Mouse (Mus musculus) intestine, embryonic 14.5 days (tissue): ENCODE results near the gene Nedd8. TPM values are rescaled to one million over a fixed set of nuclear protein-coding genes. Genes with fewer than 3 reads are reported as not detected.
A peak's percentile ranks its signal among the peaks of the same experiment; 100 is the strongest.

Source experiments
- ATAC-seq: fragments of 200-750 bp; cut with Nextera tagmentation; replicated peaks from 2 replicates; pipeline ENCODE4 v1.8.0; 2017; ENCODE audit warnings: low read depth, moderate number of reproducible peaks, moderate TSS enrichment, moderate library complexity; ENCODE audit not compliant: low FRiP score, low TSS enrichment
- DNase-seq: peaks from one replicate; pipeline ENCODE4 v3.0.0-alpha.2; 2018; ENCODE audit warnings: low spot score
- H3K27ac ChIP-seq: fragments of 300-500 bp; sonication (generic); 2 replicates; pipeline ENCODE4 v1.5.1; 2014; ENCODE audit warnings: low read depth, mild to moderate bottlenecking, control low read depth
- H3K27me3 ChIP-seq: fragments of 300-500 bp; sonication (generic); replicated peaks from 2 replicates; pipeline ENCODE4 v1.6.1; 2014; ENCODE audit warnings: low read length, control low read depth; ENCODE audit not compliant: control insufficient read depth, insufficient read depth
- H3K36me3 ChIP-seq: fragments of 300-500 bp; sonication (generic); 2 replicates; pipeline ENCODE4 v1.6.1; 2014; ENCODE audit warnings: low read length, control low read depth; ENCODE audit not compliant: control insufficient read depth, insufficient read depth
- H3K4me1 ChIP-seq: fragments of 300-500 bp; sonication (generic); replicated peaks from 2 replicates; pipeline ENCODE4 v1.6.1; 2014; ENCODE audit warnings: low read length, control low read depth, mixed read lengths; ENCODE audit not compliant: control insufficient read depth, insufficient read depth
- H3K4me2 ChIP-seq: fragments of 300-500 bp; sonication (generic); 2 replicates; pipeline ENCODE4 v1.6.1; 2014; ENCODE audit warnings: low read length
- H3K4me3 ChIP-seq: fragments of 300-500 bp; sonication (generic); 2 replicates; pipeline ENCODE4 v1.5.1; 2014; ENCODE audit warnings: low read depth, low read length, control low read depth, mixed read lengths
- H3K9ac ChIP-seq: fragments of 300-500 bp; sonication (generic); 2 replicates; pipeline ENCODE4 v1.6.1; 2014; ENCODE audit warnings: mild to moderate bottlenecking, low read length
- H3K9me3 ChIP-seq: fragments of 300-500 bp; sonication (generic); 2 replicates; pipeline ENCODE4 v1.6.1; 2016; ENCODE audit warnings: low read length, control low read depth; ENCODE audit not compliant: control insufficient read depth
- WGBS: fragments of 180-500 bp; shearing (Covaris S2); extraction: QIAGEN DNeasy Blood & Tissue Kit; methylation state at CpG from one replicate; pipeline ENCODE4 v1.1.7; 2014; 5-methylcytosine and 5-hydroxymethylcytosine counted together
- polyA plus RNA-seq: library from polyadenylated mRNA; unstranded; fragments of >200 nt; fragmentation: Nextera tagmentation; extraction: Ambion mirVana; gene quantifications from 2 replicates; pipeline ENCODE4 v1.2.1, GENCODE M21; 2014

The Nedd8 gene
- polyA plus RNA-seq = 547 and 563 TPM in 2 replicates

GRCm38 (mm10) chr14:55671833-55672740 lies at the start of gene Nedd8, which contains the start of gene Gmpr2:
TSS of gene Nedd8 (minus strand) at chr14:55672124.
TSS of gene Gmpr2 (plus strand) at chr14:55671941.
- ATAC-seq = peak; percentile 95
- under 1% methylated on average over 38 of the region's 38 CpGs for WGBS

GRCm38 (mm10) chr14:55721076-55721475 lies 49.2 kb upstream of the Nedd8 start:
- H3K4me3 ChIP-seq = peak overlapping the region; percentile 83
- H3K4me1 ChIP-seq = peaks cover 3% of the 10 kb centered on the region; the same call in 1 of the 2 replicates
- H3K36me3 ChIP-seq = peaks cover 34% of the 10 kb centered on the region
- no peaks in the 10 kb centered on the region for H3K9me3 ChIP-seq
- H3K27me3 ChIP-seq = no peaks in the 10 kb centered on the region
- H3K27ac ChIP-seq = no peak overlapping the region
- WGBS = 71% methylated on average over 6 of the region's 6 CpGs
- no peak for DNase-seq
- peak overlapping the region; percentile 61 for H3K4me2 ChIP-seq
- H3K9ac ChIP-seq = peak overlapping the region; percentile 73
- no peak for ATAC-seq

More at GRCm38 (mm10) chr14:55671833-55672740, at the start of gene Nedd8, which contains the start of gene Gmpr2:
- H3K9ac ChIP-seq = peak within 1 kb of the TSS; percentile 80
- peak within 1 kb of the TSS; percentile 73 for H3K27ac ChIP-seq
- peak; percentile 98 for DNase-seq
- H3K9me3 ChIP-seq = no peaks in the 10 kb centered on the region
- peaks cover 38% of the 10 kb centered on the region for H3K36me3 ChIP-seq
- peak within 1 kb of the TSS; percentile 96 for H3K4me2 ChIP-seq
- peak within 1 kb of the TSS; percentile 96 for H3K4me3 ChIP-seq
- no peaks in the 10 kb centered on the region for H3K27me3 ChIP-seq
- H3K4me1 ChIP-seq = peaks cover 17% of the 10 kb centered on the region; the same call in 1 of the 2 replicates

- no peak for DNase-seq
- Histone ChIP-seq H3K4me1 (peaks cover 3% of the 10 kb centered on the region; the same call in 1 of the 2 replicates), H3K9ac (no peak overlapping the region), H3K27me3 (no peaks in the 10 kb centered on the region), H3K36me3 (peaks cover 36% of the 10 kb centered on the region), H3K27ac (no peak overlapping the region), H3K9me3 (no peaks in the 10 kb centered on the region), H3K4me3 (no peak overlapping the region), H3K4me2 (no peak overlapping the region)
- 95% methylated on average over 12 of the region's 12 CpGs for WGBS
- no peak for ATAC-seq
Measured at GRCm38 (mm10) chr14:55720666-55721065, 48.7 kb upstream of the Nedd8 start.

GRCm38 (mm10) chr14:55719737-55720136 lies 47.8 kb upstream of the Nedd8 start:
- peaks cover 36% of the 10 kb centered on the region for H3K36me3 ChIP-seq
- 85% methylated on average over 6 of the region's 6 CpGs for WGBS
- H3K27me3 ChIP-seq = no peaks in the 10 kb centered on the region
- ATAC-seq (no peak), DNase-seq (no peak)
- H3K4me3 ChIP-seq = no peak overlapping the region
- H3K9me3 ChIP-seq = no peaks in the 10 kb centered on the region
- H3K9ac ChIP-seq = no peak overlapping the region
- H3K4me1 ChIP-seq = peaks cover 3% of the 10 kb centered on the region; the same call in 1 of the 2 replicates
- no peak overlapping the region for H3K4me2 ChIP-seq
- H3K27ac ChIP-seq = no peak overlapping the region

GRCm38 (mm10) chr14:55716884-55717283 lies 45.0 kb upstream of the Nedd8 start:
- no peak overlapping the region for H3K27ac ChIP-seq
- H3K9me3 ChIP-seq = no peaks in the 10 kb centered on the region
- ATAC-seq (no peak), DNase-seq (no peak)
- 80% methylated on average over 8 of the region's 8 CpGs for WGBS
- H3K27me3 ChIP-seq = peaks cover 8% of the 10 kb centered on the region; the same call in 1 of the 2 replicates
- peaks cover 36% of the 10 kb centered on the region for H3K36me3 ChIP-seq
- H3K4me2 ChIP-seq = no peak overlapping the region
- H3K4me1 ChIP-seq = peaks cover 9% of the 10 kb centered on the region; the same call in 1 of the 2 replicates
- H3K9ac ChIP-seq = no peak overlapping the region
- H3K4me3 ChIP-seq = no peak overlapping the region

GRCm38 (mm10) chr14:55716271-55716670 lies 44.3 kb upstream of the Nedd8 start:
- 92% methylated on average over 6 of the region's 6 CpGs for WGBS
- Histone ChIP-seq H3K4me1 (peaks cover 9% of the 10 kb centered on the region; the same call in 1 of the 2 replicates), H3K4me2 (no peak overlapping the region), H3K36me3 (peaks cover 36% of the 10 kb centered on the region), H3K9ac (no peak overlapping the region), H3K4me3 (no peak overlapping the region), H3K27me3 (peaks cover 8% of the 10 kb centered on the region; the same call in 1 of the 2 replicates), H3K27ac (no peak overlapping the region), H3K9me3 (no peaks in the 10 kb centered on the region)
- no peak for DNase-seq
- ATAC-seq = no peak

- peaks cover 8% of the 10 kb centered on the region; the same call in 1 of the 2 replicates for H3K27me3 ChIP-seq
- H3K9me3 ChIP-seq = no peaks in the 10 kb centered on the region
- no peak overlapping the region for H3K27ac ChIP-seq
- H3K4me1 ChIP-seq = peaks cover 9% of the 10 kb centered on the region; the same call in 1 of the 2 replicates
- WGBS = 35% methylated on average over 6 of the region's 6 CpGs
- DNase-seq = no peak
- ATAC-seq = 0 out of 2 replicates have a peak, but pooled peaks have one; percentile 6
- H3K4me3 ChIP-seq = no peak overlapping the region
- H3K9ac ChIP-seq = no peak overlapping the region
- H3K36me3 ChIP-seq = peaks cover 36% of the 10 kb centered on the region
- no peak overlapping the region for H3K4me2 ChIP-seq
Measured at GRCm38 (mm10) chr14:55714893-55715292, 43.0 kb upstream of the Nedd8 start.

- DNase-seq (peak; percentile 62), ATAC-seq (peak; percentile 21)
- H3K36me3 ChIP-seq = peaks cover 27% of the 10 kb centered on the region
- peak within 1 kb of the TSS; percentile 48 for H3K4me2 ChIP-seq
- H3K9me3 ChIP-seq = no peaks in the 10 kb centered on the region
- peaks cover 9% of the 10 kb centered on the region; the same call in 1 of the 2 replicates for H3K4me1 ChIP-seq
- 23% methylated on average over 4 of the region's 4 CpGs for WGBS
- H3K4me3 ChIP-seq = peak within 1 kb of the TSS; percentile 14; the same call in 1 of the 2 replicates
- no peak within 1 kb of the TSS for H3K27ac ChIP-seq
- no peak within 1 kb of the TSS for H3K9ac ChIP-seq
- H3K27me3 ChIP-seq = peaks cover 8% of the 10 kb centered on the region; the same call in 1 of the 2 replicates
Measured at GRCm38 (mm10) chr14:55713729-55714122, 41.8 kb upstream of the Nedd8 start, which contains the start of gene Tgm1. TSS of gene Tgm1 (minus strand) at chr14:55713926.
